Comparison of ENCODE assay signal across 8 mouse cellular contexts in genomic region chr4:32305036-32305615, GRCm38 (mm10).
DNase-seq lines count a peak whose midpoint lies in the region; ATAC-seq and TF ChIP-seq lines count a peak whose summit lies in the region.

No protein-coding gene starts in this region.

- H3K9me3 ChIP-seq in heart, embryonic 16.5 days (replicated peaks; ENCODE audit: control insufficient read depth, low read length): no peaks in the 10 kb centered on the region
- H3K9me3 ChIP-seq in liver, embryonic 15.5 days (replicated peaks): no peaks in the 10 kb centered on the region

- 46% methylated on average over 18 of the region's 18 CpGs for WGBS in heart, embryonic 16.5 days
- WGBS in liver, embryonic 15.5 days (ENCODE audit: insufficient replicate concordance): 77% methylated on average over 18 of the region's 18 CpGs

- peak overlapping the region; percentile 58 for H3K4me3 ChIP-seq in gastrocnemius, adult 2 months
- no peak overlapping the region for H3K4me3 ChIP-seq in heart, embryonic 16.5 days (ENCODE audit: low read length)
- H3K4me3 ChIP-seq in liver, embryonic 15.5 days (replicated peaks): no peak overlapping the region

- H3K9ac ChIP-seq in heart, embryonic 16.5 days (ENCODE audit: low read length): peak overlapping the region; percentile 47; the same call in 1 of the 2 replicates
- no peak overlapping the region for H3K9ac ChIP-seq in liver, embryonic 15.5 days

- ATAC-seq in heart, embryonic 16.5 days (replicated peaks; ENCODE audit: extremely low read depth, insufficient read depth, low FRiP score): no peak
- no peak for ATAC-seq in liver, embryonic 15.5 days (ENCODE audit: insufficient read depth)

- no peaks in the 10 kb centered on the region for H3K36me3 ChIP-seq in heart, embryonic 16.5 days (ENCODE audit: control insufficient read depth, insufficient read depth)
- no peaks in the 10 kb centered on the region for H3K36me3 ChIP-seq in liver, embryonic 15.5 days (replicated peaks)

- intact Hi-C loops in gastrocnemius, adult 2 months (cut with DNase I): no loop called here

- no peak for DNase-seq in gastrocnemius, adult 2 months
- no peak for DNase-seq in gastrocnemius, postnatal 25 days
- peak; percentile 77 for DNase-seq in 3T3-L1 (ENCODE audit: low read depth, low spot score)
- DNase-seq in urinary bladder, postnatal 10 days (ENCODE audit: low spot score): no peak
- DNase-seq in urinary bladder, adult 2 months (ENCODE audit: low spot score): no peak
- DNase-seq in adrenal gland, adult 2 months: no peak

- peak overlapping the region; percentile 8 for H3K4me2 ChIP-seq in heart, embryonic 16.5 days (ENCODE audit: low read depth, low read length)
- H3K4me2 ChIP-seq in liver, embryonic 15.5 days: peak overlapping the region; percentile 19; the same call in 1 of the 2 replicates

- H3K27ac ChIP-seq in gastrocnemius, adult 2 months: peak overlapping the region; percentile 92
- peak overlapping the region; percentile 93 for H3K27ac ChIP-seq in heart, embryonic 16.5 days (ENCODE audit: low read length)
- no peak overlapping the region for H3K27ac ChIP-seq in liver, embryonic 15.5 days (replicated peaks)

- no peak for TF ChIP-seq CTCF in gastrocnemius, adult 2 months (IDR thresholded peaks at IDR 0.05)

- peaks cover 66% of the 10 kb centered on the region for H3K4me1 ChIP-seq in heart, embryonic 16.5 days (ENCODE audit: control insufficient read depth, insufficient read depth, low read length)
- H3K4me1 ChIP-seq in liver, embryonic 15.5 days (replicated peaks): peaks cover 27% of the 10 kb centered on the region

- no peaks in the 10 kb centered on the region for H3K27me3 ChIP-seq in heart, embryonic 16.5 days (ENCODE audit: control insufficient read depth, insufficient read depth, low read length)
- H3K27me3 ChIP-seq in liver, embryonic 15.5 days: no peaks in the 10 kb centered on the region
